Mouse (Mus musculus): ENCODE data around the gene Gigyf1. TPM values are rescaled to one million over a fixed set of nuclear protein-coding genes. Genes with fewer than 3 reads are reported as not detected.
A peak's percentile ranks its signal among the peaks of the same experiment; 100 is the strongest.

The Gigyf1 gene
- total RNA-seq, 2 experiments from 2014 or later, result 40.2 to 50.4 TPM

GRCm38 (mm10) chr5:137513951-137514721, 4.2 kb upstream of the Gigyf1 start:
- DNase-seq (ENCODE audit: low spot score in 2 of 2), result no peak

DNA sequence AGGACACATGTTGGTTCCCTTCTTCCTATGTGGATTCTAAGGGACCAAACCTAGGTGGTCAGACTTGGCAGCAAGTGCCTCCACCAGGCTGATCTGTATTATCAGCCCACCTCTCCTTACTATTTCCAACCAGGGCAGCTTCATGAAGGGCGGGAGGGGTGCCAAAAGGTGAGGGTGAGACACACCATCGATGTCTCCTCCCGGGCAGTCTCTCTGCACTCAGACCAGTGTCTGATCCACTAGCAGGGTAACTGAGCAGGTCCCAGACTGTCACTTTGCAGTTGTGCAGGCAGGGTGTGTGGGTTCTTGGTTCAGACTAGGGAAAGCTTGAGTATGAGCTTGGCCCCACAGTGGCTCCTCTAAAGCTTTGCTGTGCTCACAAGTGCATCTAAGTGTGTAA, 3.5 kb upstream of the Gigyf1 start:
- no peak for DNase-seq (ENCODE audit: low spot score in 2 of 2)

- DNase-seq (ENCODE audit: low spot score in 2 of 2), result no peak
Measured at GRCm38 (mm10) chr5:137519691-137520550, 1.6 kb downstream of the Gigyf1 start.

DNA sequence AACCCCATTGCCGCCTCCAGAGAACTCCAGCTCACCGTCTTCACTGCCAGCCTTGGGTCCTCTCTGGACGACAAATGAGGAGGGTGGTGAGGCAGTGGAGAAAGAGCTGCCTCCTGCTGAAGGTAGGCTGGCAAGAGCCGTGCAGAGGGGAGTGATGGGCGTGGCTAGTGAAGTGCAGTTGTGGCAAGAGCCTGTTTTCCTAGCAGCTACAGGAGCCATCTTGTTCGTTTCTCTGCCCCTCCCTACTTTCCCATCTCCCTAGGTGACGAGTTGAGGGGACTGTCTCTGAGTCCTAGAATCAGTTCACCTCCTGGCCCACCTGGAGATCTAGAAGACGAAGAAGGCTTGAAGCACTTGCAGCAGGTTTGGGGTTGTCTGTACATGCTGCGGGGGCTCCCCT, 3.5 kb downstream of the Gigyf1 start:
- no peak for DNase-seq (ENCODE audit: low spot score in 2 of 2)

DNA sequence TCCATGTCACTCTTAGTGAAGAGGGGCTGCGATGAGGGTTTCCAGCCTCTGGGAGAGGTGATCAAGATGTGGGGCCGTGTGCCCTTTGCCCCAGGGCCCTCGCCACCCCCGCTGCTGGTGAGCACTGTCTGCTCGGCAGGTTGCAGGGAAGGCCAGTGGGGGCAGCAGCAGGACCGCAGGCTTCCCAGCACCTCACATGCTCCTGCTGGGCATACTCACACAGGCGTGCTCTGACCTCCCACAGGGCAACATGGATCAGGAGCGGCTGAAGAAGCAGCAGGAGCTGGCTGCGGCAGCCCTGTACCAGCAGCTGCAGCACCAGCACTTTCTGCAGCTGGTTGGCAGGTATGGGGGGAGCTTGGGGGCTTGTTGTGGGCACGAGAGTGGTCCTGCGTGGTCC, 4.4 kb downstream of the Gigyf1 start:
- no peak for DNase-seq (ENCODE audit: low spot score in 2 of 2)

DNA sequence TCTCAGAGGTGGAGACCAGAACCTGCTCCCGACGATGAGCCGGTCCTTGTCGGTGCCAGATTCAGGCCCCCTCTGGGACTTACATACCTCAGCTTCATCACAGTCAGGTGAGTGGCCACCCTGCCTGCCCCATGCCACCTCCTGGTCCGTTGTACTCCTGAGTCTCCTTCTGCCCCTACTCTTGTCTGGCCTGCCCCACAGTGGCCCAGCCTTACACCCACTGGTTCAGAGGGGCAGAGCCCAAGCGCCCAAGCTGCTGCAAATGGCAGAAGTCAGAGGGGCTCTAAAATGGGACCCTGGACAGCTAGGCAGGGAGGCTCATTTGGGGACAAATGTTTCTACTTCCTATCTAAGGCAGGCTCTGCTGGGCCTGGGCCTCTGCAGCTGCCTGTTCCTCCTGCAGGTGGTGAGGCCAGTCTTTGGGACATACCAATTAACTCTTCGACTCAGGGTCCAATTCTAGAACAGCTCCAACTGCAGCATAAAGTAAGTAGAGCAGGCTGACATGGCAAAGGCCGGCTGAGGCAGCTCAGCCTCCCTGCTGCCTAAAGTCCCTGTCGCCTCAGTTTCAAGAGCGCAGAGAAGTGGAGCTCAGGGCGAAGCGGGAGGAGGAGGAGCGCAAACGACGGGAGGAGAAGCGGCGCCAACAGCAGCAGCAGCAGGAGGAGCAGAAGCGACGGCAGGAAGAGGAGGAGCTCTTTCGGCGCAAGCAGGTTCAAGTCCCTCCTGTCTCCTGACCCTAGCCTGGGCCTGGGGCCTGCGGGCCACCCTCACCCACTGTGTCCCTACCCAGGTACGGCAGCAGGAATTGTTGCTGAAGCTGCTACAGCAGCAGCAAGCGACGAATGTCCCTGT, 5.3 kb downstream of the Gigyf1 start:
- no peak for DNase-seq (ENCODE audit: low spot score in 2 of 2)

GRCm38 (mm10) chr5:137524251-137524515, 5.8 kb downstream of the Gigyf1 start:
- no peak for DNase-seq (ENCODE audit: low spot score in 2 of 2)

- DNase-seq (ENCODE audit: low spot score in 2 of 2), result no peak
Measured at GRCm38 (mm10) chr5:137524671-137525070, 6.3 kb downstream of the Gigyf1 start.

GRCm38 (mm10) chr5:137525511-137525910, 7.2 kb downstream of the Gigyf1 start:
- DNase-seq (ENCODE audit: low spot score in 2 of 2), result no peak

DNA sequence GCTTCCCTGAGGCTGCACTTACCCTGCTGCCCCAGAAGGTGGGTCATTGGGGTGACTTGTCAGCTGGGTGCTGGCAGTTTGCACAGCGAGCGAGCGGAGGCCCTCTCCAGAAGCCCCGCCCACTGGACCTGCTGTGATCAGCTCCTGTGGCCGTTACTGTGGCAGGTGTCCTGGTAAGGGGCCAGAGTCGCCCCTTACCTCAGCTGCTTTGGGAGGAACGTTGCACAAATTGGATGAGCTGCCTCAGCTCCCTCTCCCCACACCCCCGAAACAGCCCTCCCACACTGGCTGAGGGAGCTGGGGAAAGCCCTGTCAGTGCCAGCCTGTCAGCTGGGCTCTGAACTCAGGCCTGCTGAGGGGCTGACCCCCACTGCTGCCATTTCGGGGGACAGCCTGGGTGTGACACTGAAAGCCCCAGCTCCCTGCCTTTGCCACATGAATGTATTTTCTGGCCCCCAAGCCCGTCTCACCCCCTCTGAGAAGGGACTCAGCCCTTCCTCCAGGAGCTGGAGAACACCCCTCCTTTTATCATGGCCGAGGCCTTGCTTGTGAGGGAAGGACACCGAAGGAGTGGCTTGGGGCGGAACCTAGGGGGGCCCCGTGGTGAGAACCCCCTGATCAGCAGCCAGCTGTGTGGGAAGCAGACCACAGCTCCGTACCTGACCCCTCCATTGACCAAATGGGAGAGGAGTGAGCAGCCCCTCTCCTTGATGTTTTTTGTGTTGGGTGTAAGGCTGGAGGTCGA, 8.0 kb downstream of the Gigyf1 start:
- DNase-seq (ENCODE audit: low spot score in 2 of 2), result peak; percentile 44 to 60

DNA sequence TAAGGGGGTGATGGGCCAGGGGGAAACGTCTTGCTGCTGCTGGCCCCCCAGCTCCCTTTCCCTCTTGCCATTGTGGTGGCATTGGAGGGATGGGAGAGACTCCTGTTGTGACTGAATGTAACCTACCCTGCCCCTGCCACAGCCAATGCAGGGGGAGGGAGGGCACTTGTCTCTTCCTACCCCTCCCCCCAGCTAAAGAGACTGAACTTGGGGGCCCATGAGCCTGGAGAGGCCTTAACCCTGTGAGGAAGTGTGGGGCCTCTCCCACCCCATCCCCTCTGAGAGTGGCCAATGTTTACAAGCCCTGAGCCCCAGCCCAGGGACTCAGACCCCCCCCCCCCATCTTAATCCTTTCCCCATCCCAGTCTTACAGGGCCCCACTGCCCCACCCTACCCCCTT, 9.1 kb downstream of the Gigyf1 start:
- DNase-seq (ENCODE audit: low spot score in 2 of 2), result no peak

- DNase-seq (ENCODE audit: low spot score in 2 of 2), result no peak
Measured at GRCm38 (mm10) chr5:137528247-137528968, 10.1 kb downstream of the Gigyf1 start.

- no peak for DNase-seq (ENCODE audit: low spot score in 2 of 2)
Measured at GRCm38 (mm10) chr5:137529221-137529995, 11.1 kb downstream of the Gigyf1 start.

GRCm38 (mm10) chr5:137530075-137530474, 11.7 kb downstream of the Gigyf1 start:
- no peak for DNase-seq (ENCODE audit: low spot score in 2 of 2)

DNA sequence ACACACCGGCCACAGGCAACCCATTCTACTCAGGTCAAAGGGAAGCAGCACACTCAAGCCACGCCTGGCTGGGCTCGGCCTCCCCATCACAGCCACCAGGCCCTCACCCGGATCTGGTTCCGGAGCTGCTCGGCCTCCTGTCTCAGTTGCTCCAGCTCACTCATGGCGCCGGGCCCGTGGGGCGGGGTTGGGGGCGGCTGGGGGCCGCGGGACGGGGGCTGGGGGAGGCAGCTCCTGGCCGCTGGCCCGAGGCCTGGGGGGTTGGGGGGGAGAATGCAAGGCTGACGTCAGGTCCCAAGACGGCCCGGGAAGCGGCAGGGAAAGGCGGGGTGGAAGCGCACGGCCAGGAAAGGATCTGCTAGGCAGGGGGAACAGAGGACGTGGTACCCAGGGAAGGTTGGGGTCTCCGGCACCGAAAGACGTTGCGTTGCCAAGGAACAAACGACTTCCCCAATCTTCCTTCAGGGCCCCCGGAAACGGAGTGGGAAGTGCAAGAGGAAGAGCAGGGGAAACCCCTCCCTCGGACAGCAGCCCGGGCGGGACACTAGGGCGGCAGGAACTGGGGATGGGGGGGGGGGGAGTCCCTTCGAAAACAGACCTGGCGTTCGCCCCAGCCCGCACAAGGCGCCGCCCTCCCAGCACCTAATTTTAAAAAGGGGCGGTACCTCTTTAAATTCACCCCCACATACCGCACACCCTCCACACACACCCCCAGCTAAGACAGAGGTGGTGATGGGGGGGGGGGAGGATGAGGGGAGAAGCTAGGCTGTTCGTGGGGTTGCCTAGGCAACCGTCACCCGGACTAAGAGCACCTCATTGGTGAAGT, 12.5 kb downstream of the Gigyf1 start:
- peak; percentile 69 to 81 for DNase-seq (ENCODE audit: low spot score in 2 of 2)

- DNase-seq (ENCODE audit: low spot score in 2 of 2), result peak; percentile 74 to 76
Measured at GRCm38 (mm10) chr5:137531414-137532130, 13.2 kb downstream of the Gigyf1 start.

GRCm38 (mm10) chr5:137532131-137532807, 13.9 kb downstream of the Gigyf1 start:
- DNase-seq (ENCODE audit: low spot score in 2 of 2), result peak; percentile 51 to 52

- DNase-seq (ENCODE audit: low spot score in 2 of 2), result no peak
Measured at GRCm38 (mm10) chr5:137532808-137533116, 14.4 kb downstream of the Gigyf1 start.
